Mouse (Mus musculus): ENCODE data around the gene Rtbdn.
A peak's percentile ranks its signal among the peaks of the same experiment; 100 is the strongest.

DNA sequence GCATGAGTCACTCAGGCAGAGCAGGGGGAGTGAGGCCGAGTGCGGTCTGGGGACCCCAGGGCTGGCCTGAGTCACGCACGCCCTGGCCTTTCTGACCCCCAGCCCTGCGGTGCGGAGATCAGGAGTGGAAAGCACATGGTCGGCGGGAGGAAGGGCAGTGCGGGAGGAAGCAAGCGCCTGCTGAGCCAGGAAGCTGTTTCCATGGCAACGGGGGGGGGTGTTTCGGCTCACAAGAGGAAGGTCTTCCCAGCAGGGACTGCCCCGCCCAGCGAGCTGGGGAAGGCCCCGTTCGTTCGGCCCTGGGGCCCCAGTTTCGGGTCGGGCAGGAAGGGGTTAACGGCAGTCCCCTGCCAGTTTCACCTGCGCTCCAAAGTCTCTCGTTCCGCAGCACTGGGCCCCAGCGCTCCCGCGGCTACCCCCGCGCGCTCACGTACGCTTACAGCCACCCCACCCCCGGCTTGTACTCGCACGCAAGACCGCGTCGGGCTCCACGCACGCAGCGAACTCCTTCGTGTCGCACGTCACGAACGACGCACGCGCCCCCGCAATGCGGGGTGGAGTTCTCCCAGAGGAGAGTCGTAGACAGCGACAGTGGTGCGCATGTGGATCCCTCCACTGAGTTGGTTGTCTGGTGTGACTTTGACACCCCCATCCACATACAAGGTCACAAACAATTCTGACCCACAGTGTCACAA lies 39.0 kb downstream of the Rtbdn start:
- TF ChIP-seq POLR2A (IDR thresholded peaks at IDR 0.05; ENCODE audit: borderline replicate concordance, insufficient read depth, low read length) = peak; percentile 97
- TF ChIP-seq CTCF (IDR thresholded peaks at IDR 0.05; ENCODE audit: borderline replicate concordance, insufficient read depth, low read depth, low read length) = no peak
